Mouse (Mus musculus) layer of hippocampus, adult 9-11 months (tissue): ENCODE measurements around the gene Pfkl.
"Not testable (repeated sequence)": the region's sequence is repeated elsewhere in the genome, so short reads cannot be mapped to it uniquely, and the experiment has no call there.

ENCODE experiments used
- DNase-seq: peaks from one replicate; pipeline ENCODE4 v3.0.0; 2022

The Pfkl gene

DNA sequence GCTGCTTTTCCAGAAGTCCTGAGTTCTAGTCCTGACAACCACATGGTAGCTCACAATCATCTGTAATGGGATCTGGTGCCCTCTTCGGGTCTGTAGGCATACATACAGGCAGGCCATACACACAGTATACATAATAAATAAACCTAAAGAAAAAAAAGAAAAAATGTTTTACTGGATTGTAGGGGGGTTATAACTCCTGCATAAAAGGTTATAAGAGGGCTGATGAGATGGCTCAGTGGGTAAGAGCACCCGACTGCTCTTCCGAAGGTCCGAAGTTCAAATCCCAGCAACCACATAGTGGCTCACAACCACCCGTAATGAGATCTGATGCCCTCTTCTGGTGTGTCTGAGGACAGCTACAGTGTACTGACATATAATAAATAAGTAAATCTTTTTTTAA lies 1.2 kb upstream of the Pfkl start:
- DNase-seq, result not testable (repeated sequence)

- no peak for DNase-seq
Measured at GRCm38 (mm10) chr10:78010335-78010734, 452 bp upstream of the Pfkl start.

DNA sequence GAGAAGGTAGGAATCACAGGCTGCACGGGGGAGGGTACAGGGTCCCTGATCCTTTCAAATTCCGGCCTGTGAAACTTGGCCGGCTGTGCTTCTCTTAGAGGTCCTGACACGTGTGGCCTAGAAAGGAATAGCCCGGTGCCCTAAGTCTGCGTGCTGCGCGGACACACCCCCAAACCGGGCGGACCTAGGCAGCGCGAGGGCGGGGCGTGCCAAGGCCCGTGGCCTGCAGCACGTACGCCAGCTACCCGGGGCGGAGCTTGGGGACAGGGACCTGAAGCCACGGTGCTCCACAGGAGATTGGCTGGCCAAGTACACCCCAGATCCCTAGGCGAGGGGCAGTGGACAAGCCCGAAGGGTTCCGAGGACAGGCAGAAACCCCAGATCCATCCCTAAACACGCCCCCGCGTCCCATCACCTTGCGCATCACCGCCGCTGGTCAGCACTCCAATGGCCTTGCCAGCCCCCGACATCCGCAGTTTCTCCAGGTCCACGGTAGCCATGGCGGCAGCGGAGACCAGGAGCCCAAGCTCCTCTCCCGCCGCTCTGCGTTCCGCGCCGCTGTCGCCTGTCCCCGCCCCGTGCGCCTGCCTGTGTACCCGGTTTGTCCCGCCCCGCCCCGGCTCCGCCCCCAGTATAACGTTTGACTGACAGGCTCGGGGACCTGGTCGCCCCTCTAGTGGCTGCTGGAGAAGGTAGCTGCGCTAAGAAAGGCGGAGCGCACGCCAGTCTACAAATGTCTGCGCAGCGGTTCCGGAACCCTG lies 519 bp downstream of the Pfkl start:
- DNase-seq, result peak; percentile 95

GRCm38 (mm10) chr10:78008169-78008568 lies 1.7 kb downstream of the Pfkl start:
- DNase-seq, result no peak

DNA sequence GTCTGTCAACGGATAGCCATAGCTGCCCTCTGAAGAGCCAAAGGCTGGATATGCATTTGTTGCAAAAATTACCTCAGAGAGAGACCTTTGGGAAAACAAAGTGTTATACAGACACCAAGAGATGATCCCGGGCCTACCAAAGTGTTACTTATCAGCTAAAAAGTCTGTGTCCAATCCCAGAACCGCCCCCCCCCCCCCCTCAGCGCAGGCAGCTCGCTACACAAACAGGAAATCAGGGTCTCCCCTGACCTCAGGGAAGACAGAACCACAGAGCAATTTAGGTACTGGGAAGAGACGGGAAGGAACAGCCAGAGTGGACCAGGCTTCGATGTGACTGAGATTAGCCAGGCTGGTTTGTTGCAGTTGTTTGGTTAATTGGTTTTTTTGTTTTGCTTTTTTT lies 2.7 kb downstream of the Pfkl start:
- no peak for DNase-seq

DNA sequence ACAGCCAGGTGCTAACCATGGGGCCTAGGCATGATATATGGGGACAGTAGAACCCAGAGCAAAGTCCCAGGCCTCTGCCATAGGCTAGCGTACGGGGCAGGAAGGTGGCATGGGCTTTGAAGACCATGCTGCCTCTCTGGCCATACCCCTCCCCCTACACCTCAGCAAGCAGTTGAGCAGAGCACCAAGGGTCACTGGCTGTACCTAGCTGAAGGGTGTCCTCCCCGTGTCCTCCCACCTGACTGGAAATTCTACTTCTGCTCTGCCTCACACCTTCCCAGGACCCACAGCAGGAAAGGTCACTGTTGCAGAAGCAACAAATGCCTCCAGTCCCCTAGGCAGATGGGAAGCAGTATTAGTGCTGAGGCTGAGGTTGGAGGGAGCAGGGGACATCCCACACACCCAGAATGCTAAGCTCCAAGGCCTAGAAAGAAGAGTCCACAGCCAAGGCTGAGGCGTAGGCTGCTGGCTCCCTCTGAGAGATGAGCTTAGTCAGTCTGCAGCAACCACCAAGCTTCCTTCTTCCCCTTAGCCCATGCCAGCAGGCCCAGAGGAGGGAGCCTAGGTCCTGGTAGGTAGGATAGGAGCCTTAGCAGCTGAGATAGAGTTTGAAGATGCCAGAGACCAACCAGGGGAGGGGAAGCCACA lies 4.0 kb downstream of the Pfkl start:
- DNase-seq, result no peak

GRCm38 (mm10) chr10:78004479-78005100 lies 5.3 kb downstream of the Pfkl start:
- DNase-seq, result no peak

DNA sequence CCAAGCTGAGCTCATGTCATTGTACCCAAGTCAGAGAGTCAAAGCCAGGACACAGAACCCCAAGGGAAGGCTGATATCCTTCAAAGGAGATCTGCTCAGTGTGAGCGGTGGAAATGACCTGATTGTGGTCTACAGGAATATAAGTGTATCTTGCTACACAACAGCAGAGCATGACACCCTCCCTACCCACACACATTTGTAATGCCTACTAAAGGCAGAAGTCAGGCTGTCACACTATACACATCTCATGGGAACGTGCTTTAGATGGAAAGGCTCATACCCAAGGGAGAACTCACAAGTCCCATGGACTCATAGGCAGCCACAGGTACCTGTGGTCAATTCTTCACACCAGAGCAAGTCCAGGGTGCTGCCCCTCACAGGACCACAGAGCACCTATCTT lies 7.6 kb downstream of the Pfkl start:
- no peak for DNase-seq

GRCm38 (mm10) chr10:78001796-78002195 lies 8.1 kb downstream of the Pfkl start:
- peak; percentile 96 for DNase-seq

- DNase-seq, result no peak
Measured at GRCm38 (mm10) chr10:78000200-78000599, 9.7 kb downstream of the Pfkl start.

DNA sequence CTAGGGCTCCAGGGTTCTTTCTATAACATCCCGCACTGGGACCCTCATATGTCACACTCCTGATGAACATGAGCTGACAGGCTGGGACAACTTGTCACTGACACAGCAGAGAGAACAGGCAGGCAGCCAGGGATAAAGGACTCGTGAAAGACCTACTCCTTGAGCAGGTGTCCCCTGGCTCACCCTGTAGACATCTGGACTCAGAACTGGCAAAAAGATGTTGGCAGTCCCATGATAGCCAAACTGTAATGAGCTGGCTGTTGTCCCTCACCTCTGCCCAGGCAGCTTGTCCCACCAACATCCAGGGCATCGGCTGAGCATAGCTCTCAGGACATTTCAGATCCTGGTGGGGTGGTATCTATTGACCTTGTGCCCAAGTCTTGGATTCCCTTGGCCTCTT lies 14.2 kb downstream of the Pfkl start:
- DNase-seq, result no peak

DNA sequence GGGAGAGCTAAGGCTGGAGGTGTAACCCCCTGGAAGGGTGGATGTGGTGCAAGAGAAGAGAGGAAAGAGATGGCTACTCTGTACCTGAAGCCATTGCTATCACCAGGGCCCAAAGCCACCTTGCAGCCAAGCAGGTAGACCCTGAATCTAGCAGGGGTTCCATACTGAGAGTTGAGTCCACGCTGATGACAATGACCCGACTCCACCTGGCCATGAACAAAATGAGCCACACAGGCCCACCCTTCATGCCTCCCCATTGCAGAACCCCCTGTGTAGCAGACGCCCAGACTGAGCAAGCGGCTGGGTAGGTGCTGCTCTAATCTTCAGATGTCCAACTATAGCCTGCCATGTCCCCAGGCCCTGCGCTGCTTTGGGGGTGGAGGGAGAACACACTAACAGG lies 24.1 kb downstream of the Pfkl start:
- no peak for DNase-seq

DNA sequence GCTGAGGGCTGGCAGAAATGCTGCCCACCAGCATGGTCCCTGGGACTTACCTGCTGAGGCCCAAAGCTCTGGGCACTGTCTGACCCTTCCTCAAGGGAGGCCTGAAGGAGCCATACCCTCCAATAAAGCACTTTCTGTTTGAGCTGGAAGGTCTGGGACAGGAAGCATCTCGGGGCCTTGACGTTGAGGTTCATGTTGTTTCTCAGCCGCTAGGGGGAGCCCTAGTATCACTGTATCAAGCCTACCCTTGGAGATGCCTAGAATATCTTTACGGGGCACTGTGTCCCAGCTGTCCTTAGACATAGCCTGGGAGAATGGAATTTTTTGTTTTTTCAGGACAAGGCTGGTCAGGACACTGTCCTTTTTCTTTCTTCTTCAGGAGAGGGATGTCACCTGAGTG lies 25.2 kb downstream of the Pfkl start:
- DNase-seq, result no peak

- DNase-seq, result peak; percentile 99
Measured at GRCm38 (mm10) chr10:77978351-77979350, 31.2 kb downstream of the Pfkl start, which contains the start of gene 1810043G02Rik. TSS of gene 1810043G02Rik (plus strand) at chr10:77978524.

- no peak for DNase-seq
Measured at GRCm38 (mm10) chr10:77976458-77977150, 33.3 kb downstream of the Pfkl start.

DNA sequence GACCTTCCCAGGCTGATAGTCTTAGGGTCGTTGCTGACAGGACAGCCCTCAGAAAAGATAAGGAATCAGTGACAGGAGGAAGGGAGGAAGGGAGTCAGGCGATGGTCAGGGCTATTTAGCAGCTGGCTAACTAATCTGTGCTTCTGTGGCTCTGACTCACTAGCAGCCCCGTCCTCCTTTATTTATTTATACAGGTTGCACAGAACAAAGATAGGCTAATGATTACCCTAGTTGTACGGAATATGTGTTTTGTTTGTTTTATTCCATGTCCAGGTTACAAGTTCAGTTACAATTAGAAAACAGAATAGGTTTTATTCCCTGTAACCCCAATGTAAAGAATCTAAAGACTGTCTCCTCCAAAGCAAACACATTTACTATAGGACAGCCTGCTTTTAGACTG lies 34.2 kb downstream of the Pfkl start:
- DNase-seq, result no peak

GRCm38 (mm10) chr10:77974811-77975210 lies 35.1 kb downstream of the Pfkl start:
- no peak for DNase-seq

- DNase-seq, result peak; percentile 56
Measured at GRCm38 (mm10) chr10:77974323-77974722, 35.6 kb downstream of the Pfkl start.

DNA sequence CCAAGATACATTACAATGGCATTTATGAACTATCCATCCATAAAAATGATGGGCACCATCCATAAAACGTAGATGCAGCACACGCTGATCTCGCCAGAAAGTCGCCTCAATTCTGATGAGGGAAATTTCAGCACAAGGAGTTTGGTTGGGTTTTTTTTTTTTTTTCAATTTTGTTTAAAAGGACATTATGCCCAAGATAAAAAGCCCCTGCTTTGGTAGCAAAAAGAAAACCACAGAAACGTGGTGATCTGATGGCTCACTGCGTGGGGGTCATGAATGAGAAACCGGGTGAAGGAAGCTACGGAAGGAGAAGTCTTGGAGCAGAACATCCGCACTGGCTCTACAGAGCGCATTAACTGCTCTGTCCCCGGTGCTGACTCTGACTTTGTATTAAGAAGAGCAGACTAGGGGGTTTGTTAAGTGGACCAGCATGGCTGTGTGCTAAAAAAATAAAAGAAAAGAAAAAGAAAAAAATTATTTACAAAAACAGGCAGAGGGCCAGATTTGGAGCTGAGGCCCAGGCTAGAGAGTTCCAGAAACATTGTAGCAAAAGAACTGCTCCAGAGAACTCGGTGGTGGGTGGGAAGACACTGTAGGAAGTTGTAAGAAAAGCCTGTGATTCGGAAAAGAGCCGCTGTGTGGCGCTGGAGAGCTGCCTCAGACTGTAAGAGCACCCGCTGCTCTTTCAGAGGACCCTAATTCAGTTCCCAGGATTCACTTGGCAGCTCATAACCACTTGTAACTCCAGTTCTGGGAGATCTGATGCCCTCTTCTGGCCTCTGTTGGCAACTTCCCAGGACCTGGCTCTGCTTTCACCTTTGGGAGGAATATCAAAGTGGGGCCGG lies 38.0 kb downstream of the Pfkl start:
- DNase-seq, result peak; percentile 65

DNA sequence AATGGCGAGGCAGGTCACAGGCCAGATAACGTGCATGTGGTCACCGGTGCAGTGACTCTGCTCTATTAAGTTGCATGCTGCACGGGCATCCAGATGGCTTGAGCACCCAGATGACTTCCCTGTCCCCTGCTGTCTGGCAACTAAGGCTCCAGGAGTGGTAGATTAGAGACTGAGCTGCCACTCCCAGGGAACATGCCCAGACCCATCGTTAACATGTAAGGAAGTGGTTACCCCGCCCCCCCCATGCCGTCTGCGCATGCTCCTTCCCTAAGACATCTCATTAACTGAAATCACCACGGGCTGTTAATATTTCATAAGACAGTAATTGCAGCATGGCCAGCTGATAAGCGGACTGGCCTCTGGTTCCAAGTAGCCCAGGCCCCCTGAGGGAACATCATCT lies 38.7 kb downstream of the Pfkl start:
- no peak for DNase-seq

GRCm38 (mm10) chr10:77970481-77970880 lies 39.4 kb downstream of the Pfkl start, which contains the start of gene Trpm2:
TSS of gene Trpm2 (minus strand) at chr10:77970563.
- peak; percentile 74 for DNase-seq
